Mouse (Mus musculus): ENCODE results near the gene Adamts17.

DNA sequence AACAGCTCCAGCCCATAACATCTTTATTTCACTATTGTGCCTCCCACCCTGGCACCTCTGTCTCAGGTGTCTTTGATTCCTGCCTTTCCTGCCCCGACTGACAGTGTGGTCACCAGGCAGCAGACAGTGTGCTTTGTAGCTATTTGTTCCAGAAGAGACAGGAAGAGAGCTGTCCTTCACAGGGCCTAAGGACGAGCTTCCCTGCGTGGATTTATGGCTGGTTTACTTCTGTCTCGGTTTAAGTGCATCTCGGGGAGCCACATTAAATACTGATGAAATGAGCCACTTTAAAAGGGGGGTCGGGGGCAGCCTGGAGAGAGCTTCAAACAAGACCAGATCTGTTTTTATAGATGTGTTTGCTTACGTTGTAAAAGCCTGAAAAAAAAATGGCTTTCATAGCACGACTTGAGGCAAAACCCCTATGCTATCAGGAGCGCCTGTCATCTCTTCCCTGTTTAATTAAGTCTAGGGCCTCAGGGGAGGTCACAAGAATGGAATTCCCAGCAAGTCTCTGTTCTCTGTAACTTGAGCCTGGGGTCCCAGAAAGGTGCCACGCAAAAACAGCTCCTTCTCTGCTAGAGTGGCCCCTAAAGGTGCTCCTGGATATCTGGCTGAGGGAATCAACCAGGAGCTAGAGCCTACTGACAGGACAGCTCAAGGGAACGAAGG is 302.9 kb downstream of the Adamts17 start:
- TF ChIP-seq POLR2A (IDR thresholded peaks at IDR 0.05; ENCODE audit: extremely low read depth, insufficient read depth, low read length) (no peak), CTCF (IDR thresholded peaks at IDR 0.05; ENCODE audit: extremely low read depth, insufficient read depth, low read length) (no peak)
